ENCODE assay signal across 23 mouse cellular contexts in the genomic region with DNA sequence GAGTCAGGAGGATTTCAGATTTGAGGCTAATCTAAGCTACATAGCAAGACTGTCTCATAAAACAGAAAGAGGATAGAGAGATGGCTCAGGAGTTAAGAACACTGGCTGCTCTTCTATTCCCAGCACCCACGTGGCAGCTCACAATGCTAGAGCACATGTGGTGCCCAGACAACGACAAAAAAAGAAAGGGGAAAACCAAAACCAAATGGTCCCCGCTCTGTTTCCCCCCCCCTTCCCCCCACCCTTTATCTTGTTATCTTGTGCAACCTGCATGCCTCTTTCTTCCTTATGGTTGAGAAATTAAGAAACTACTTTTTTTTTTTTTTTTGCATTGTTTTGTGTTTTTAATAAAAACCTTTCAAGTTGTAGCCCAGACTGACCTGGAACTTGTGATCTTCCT. TPM values are rescaled to one million over a fixed set of nuclear protein-coding genes. Genes with fewer than 3 reads are reported as not detected.
DNase-seq lines count a peak whose midpoint lies in the region; ATAC-seq and TF ChIP-seq lines count a peak whose summit lies in the region.
"Had no signal": no experiment of that assay in that cellular context is flagged by ENCODE, and none has a peak within 500 bp of the region (broad histone marks: within the 10 kb centered on the region; RNA-seq: fewer than 3 reads in every experiment).

No protein-coding gene starts in this region.

- no peak overlapping the region for H3K9ac ChIP-seq in heart, adult 2 months (ENCODE audit: low read depth, low read length)
- H3K9ac ChIP-seq: forebrain, embryonic 13.5 days; forebrain, postnatal 0 days; heart, embryonic 15.5 days; hindbrain, embryonic 14.5 days had no signal

- no peaks in the 10 kb centered on the region for H3K27me3 ChIP-seq in heart, adult 2 months (ENCODE audit: control insufficient read depth, insufficient read depth, low read length)
- H3K27me3 ChIP-seq in megakaryocyte, embryonic 14.5 days (replicated peaks): no peaks in the 10 kb centered on the region
- H3K27me3 ChIP-seq: forebrain, embryonic 13.5 days; heart, embryonic 15.5 days had no signal

- no peak overlapping the region for H3K4me3 ChIP-seq in heart, adult 2 months
- H3K4me3 ChIP-seq in megakaryocyte, embryonic 14.5 days (replicated peaks): peak overlapping the region; percentile 4
- H3K4me3 ChIP-seq: embryonic facial prominence, embryonic 10.5 days; forebrain, embryonic 13.5 days; gastrocnemius, adult 2 months; heart, embryonic 15.5 days; hindbrain, embryonic 10.5 days had no signal

- no peaks in the 10 kb centered on the region for H3K79me2 ChIP-seq in heart, adult 2 months (replicated peaks; ENCODE audit: control insufficient read depth, insufficient read depth, low read length)

- no peak for TF ChIP-seq POLR2A in heart, adult 2 months (IDR thresholded peaks at IDR 0.05; ENCODE audit: insufficient read depth, low read depth, low read length)

- intact Hi-C loops in heart, adult 2 months (cut with DNase I): no loop called here

- no peak for TF ChIP-seq EP300 in heart, adult 2 months (IDR thresholded peaks at IDR 0.05; ENCODE audit: insufficient read depth, low read depth, low read length)

- no peaks in the 10 kb centered on the region for H3K4me1 ChIP-seq in heart, adult 2 months (ENCODE audit: control insufficient read depth, insufficient read depth, low read length)
- H3K4me1 ChIP-seq in megakaryocyte, embryonic 14.5 days: peaks cover 57% of the 10 kb centered on the region
- H3K4me1 ChIP-seq: forebrain, embryonic 13.5 days had no signal

- H3K36me3 ChIP-seq in heart, adult 2 months (ENCODE audit: control insufficient read depth, insufficient read depth, low read length): peaks cover 6% of the 10 kb centered on the region
- H3K36me3 ChIP-seq in megakaryocyte, embryonic 14.5 days (replicated peaks; ENCODE audit: low read length): peaks cover 93% of the 10 kb centered on the region

- no peak for TF ChIP-seq CTCF in heart, adult 2 months (IDR thresholded peaks at IDR 0.05)

- DNase-seq in heart, adult 11 months: peak; percentile 30
- no peak for DNase-seq in heart, adult 2 months
- DNase-seq in kidney, adult 11 months: no peak
- no peak for DNase-seq in adrenal gland, adult 18-20 months (ENCODE audit: low spot score in 2 of 2)
- DNase-seq: adrenal gland, postnatal 14 days; cerebellum, adult 11-12 months; cerebellum, adult 9-10 months; cerebellum, postnatal 36 days; forebrain, postnatal 0 days; gastrocnemius, adult 2 months; gastrocnemius, postnatal 25 days; heart, adult 18-20 months; heart, postnatal 14 days had no signal

- no peak for ATAC-seq in megakaryocyte, adult 5-6 weeks (ENCODE audit: poor library complexity, severe bottlenecking)
- peak; percentile 70 for ATAC-seq in granulocyte monocyte progenitor cell, adult 5-6 weeks (replicated peaks; ENCODE audit: poor library complexity, severe bottlenecking)
- ATAC-seq: forebrain, embryonic 13.5 days; forebrain, postnatal 0 days had no signal

- H3K9me3 ChIP-seq in megakaryocyte, embryonic 14.5 days: no peaks in the 10 kb centered on the region
- H3K9me3 ChIP-seq: embryonic facial prominence, embryonic 10.5 days; forebrain, embryonic 13.5 days; heart, embryonic 15.5 days; hindbrain, embryonic 10.5 days had no signal

- 82% methylated on average over 3 of the region's 3 CpGs for WGBS in heart, adult 2 months

- no peak overlapping the region for H3K27ac ChIP-seq in heart, adult 2 months
- H3K27ac ChIP-seq: embryonic facial prominence, embryonic 10.5 days; forebrain, embryonic 13.5 days; gastrocnemius, adult 2 months; heart, embryonic 15.5 days; hindbrain, embryonic 10.5 days; hindbrain, embryonic 14.5 days had no signal

RNA-seq across cellular contexts. Expression of a gene that starts 19.2 kb away (rescaled TPM):
- total RNA-seq in heart, adult 2 months (2021): under 1 TPM; 0.55 to 0.63 TPM
- 0.64 and 1.1 TPM in 2 replicates for polyA plus RNA-seq in heart, adult 2 months (2012; rRNA removed)
- polyA plus RNA-seq in megakaryocyte, embryonic 14.5 days (2012; ENCODE audit: insufficient read depth, low replicate concordance): not detected in 2 replicates
- total RNA-seq in megakaryocyte, adult 5-6 weeks (2015): not detected in 2 replicates
- total RNA-seq in megakaryocyte, adult 5-6 weeks (2017): 0.94 TPM in 1 of 2 replicates, not detected in the other
- total RNA-seq in granulocyte monocyte progenitor cell, adult 5-6 weeks (2014; fragmentation: Nextera tagmentation): not detected in 2 replicates
- 0.05 and 0.30 TPM in 2 replicates for total RNA-seq in granulocyte monocyte progenitor cell, adult 5-6 weeks (2017)
- not detected for total RNA-seq in adrenal gland, adult 18-20 months (2021)
- total RNA-seq: adrenal gland, postnatal 14 days; forebrain, postnatal 0 days; gastrocnemius, adult 2 months; gastrocnemius, postnatal 25 days had no signal

RNA-seq across cellular contexts. Expression of a gene that starts 27.6 kb away (rescaled TPM):
- total RNA-seq in heart, adult 2 months (2021): not detected
- not detected in 2 replicates for polyA plus RNA-seq in heart, adult 2 months (2012; rRNA removed)
- 0.20 TPM in 1 of 2 replicates, not detected in the other for polyA plus RNA-seq in megakaryocyte, embryonic 14.5 days (2012; ENCODE audit: insufficient read depth, low replicate concordance)
- 0.33 TPM in 1 of 2 replicates, not detected in the other for total RNA-seq in megakaryocyte, adult 5-6 weeks (2015)
- not detected in 2 replicates for total RNA-seq in megakaryocyte, adult 5-6 weeks (2017)
- not detected in 2 replicates for total RNA-seq in granulocyte monocyte progenitor cell, adult 5-6 weeks (2014; fragmentation: Nextera tagmentation)
- not detected in 2 replicates for total RNA-seq in granulocyte monocyte progenitor cell, adult 5-6 weeks (2017)
- total RNA-seq in adrenal gland, adult 18-20 months (2021): not detected
- total RNA-seq: adrenal gland, postnatal 14 days; ES-E14; forebrain, postnatal 0 days; gastrocnemius, adult 2 months; gastrocnemius, postnatal 25 days; heart, adult 18-20 months; heart, postnatal 14 days had no signal
- polyA plus RNA-seq: embryonic facial prominence, embryonic 10.5 days; embryonic facial prominence, embryonic 14.5 days; forebrain, embryonic 13.5 days; forebrain, postnatal 0 days; heart, embryonic 15.5 days; hindbrain, embryonic 10.5 days; hindbrain, embryonic 14.5 days had no signal

RNA-seq across cellular contexts. Expression of a gene that starts 37.8 kb away (rescaled TPM):
- total RNA-seq in heart, adult 2 months (2021): 100 to 1,000 TPM; 110 to 133 TPM
- 44.3 and 70.5 TPM in 2 replicates for polyA plus RNA-seq in heart, adult 2 months (2012; rRNA removed)
- polyA plus RNA-seq in megakaryocyte, embryonic 14.5 days (2012; ENCODE audit: insufficient read depth, low replicate concordance): 14.2 and 47.1 TPM in 2 replicates
- 32.5 and 38.2 TPM in 2 replicates for total RNA-seq in megakaryocyte, adult 5-6 weeks (2015)
- 43.9 and 59.9 TPM in 2 replicates for total RNA-seq in megakaryocyte, adult 5-6 weeks (2017)
- 53.2 and 65.3 TPM in 2 replicates for total RNA-seq in granulocyte monocyte progenitor cell, adult 5-6 weeks (2014; fragmentation: Nextera tagmentation)
- 79.3 and 90.5 TPM in 2 replicates for total RNA-seq in granulocyte monocyte progenitor cell, adult 5-6 weeks (2017)
- total RNA-seq in adrenal gland, adult 18-20 months (2021): 10 to 100 TPM; 74.2 to 88.0 TPM

RNA-seq across cellular contexts. Expression of a gene that starts 49.0 kb away (rescaled TPM):
- 1 to 10 TPM; 6.2 to 6.8 TPM for total RNA-seq in heart, adult 2 months (2021)
- 6.2 and 8.7 TPM in 2 replicates for polyA plus RNA-seq in heart, adult 2 months (2012; rRNA removed)
- polyA plus RNA-seq in megakaryocyte, embryonic 14.5 days (2012; ENCODE audit: insufficient read depth, low replicate concordance): not detected in 2 replicates
- 25.3 and 25.4 TPM in 2 replicates for total RNA-seq in megakaryocyte, adult 5-6 weeks (2015)
- 26.2 and 30.9 TPM in 2 replicates for total RNA-seq in megakaryocyte, adult 5-6 weeks (2017)
- 41.4 and 54.7 TPM in 2 replicates for total RNA-seq in granulocyte monocyte progenitor cell, adult 5-6 weeks (2014; fragmentation: Nextera tagmentation)
- 31.5 and 49.4 TPM in 2 replicates for total RNA-seq in granulocyte monocyte progenitor cell, adult 5-6 weeks (2017)
- total RNA-seq in adrenal gland, adult 18-20 months (2021): 1 to 10 TPM; 5.0 to 5.6 TPM
